Mouse (Mus musculus): ENCODE measurements at regions not wholly inside any gene's neighbourhood (a gene's known extent, or its start where the extent isn't known, plus 50 kb on each side); places are given as distances from the start of the nearest gene placed in this dataset.

GRCm38 (mm10) chr8:116133503-116133902 is 371.3 kb upstream of the Dynlrb2 start:
- H3K27me3 ChIP-seq (ENCODE audit: insufficient read depth, low read length), result no peaks in the 10 kb centered on the region
- no peaks in the 10 kb centered on the region for H3K36me3 ChIP-seq (ENCODE audit: insufficient read depth, low read length)
- no peak for ATAC-seq (replicated peaks; ENCODE audit: low FRiP score, low read depth)
- no peak overlapping the region for H3K4me2 ChIP-seq (ENCODE audit: low read length)
- H3K9ac ChIP-seq (ENCODE audit: low read depth, low read length), result no peak overlapping the region
- no peaks in the 10 kb centered on the region for H3K9me3 ChIP-seq (replicated peaks; ENCODE audit: low read length)
- TF ChIP-seq CTCF (IDR thresholded peaks at IDR 0.05; ENCODE audit: low read depth), result no peak
- no peaks in the 10 kb centered on the region for H3K4me1 ChIP-seq (replicated peaks; ENCODE audit: insufficient read depth, low read length)
- DNase-seq (ENCODE audit: low spot score), result no peak
- WGBS, result 69% methylated on average over 2 of the region's 2 CpGs
- no peak overlapping the region for H3K4me3 ChIP-seq (replicated peaks; ENCODE audit: low read depth, low read length)
- H3K27ac ChIP-seq, result no peak overlapping the region

- ATAC-seq (replicated peaks; ENCODE audit: low FRiP score, low read depth) (no peak), DNase-seq (ENCODE audit: low spot score) (no peak)
- Histone ChIP-seq H3K4me1 (replicated peaks; ENCODE audit: insufficient read depth, low read length) (no peaks in the 10 kb centered on the region), H3K9ac (ENCODE audit: low read depth, low read length) (no peak overlapping the region), H3K4me3 (replicated peaks; ENCODE audit: low read depth, low read length) (no peak overlapping the region), H3K4me2 (ENCODE audit: low read length) (no peak overlapping the region), H3K36me3 (ENCODE audit: insufficient read depth, low read length) (no peaks in the 10 kb centered on the region), H3K27ac (no peak overlapping the region), H3K27me3 (ENCODE audit: insufficient read depth, low read length) (no peaks in the 10 kb centered on the region), H3K9me3 (replicated peaks; ENCODE audit: low read length) (no peaks in the 10 kb centered on the region)
- 72% methylated on average over 3 of the region's 3 CpGs for WGBS
- no peak for TF ChIP-seq CTCF (IDR thresholded peaks at IDR 0.05; ENCODE audit: low read depth)
Measured at GRCm38 (mm10) chr8:116133084-116133483, 371.7 kb upstream of the Dynlrb2 start.

- H3K4me1 ChIP-seq (replicated peaks; ENCODE audit: insufficient read depth, low read length), result no peaks in the 10 kb centered on the region
- 82% methylated on average over 13 of the region's 13 CpGs for WGBS
- no peak for ATAC-seq (replicated peaks; ENCODE audit: low FRiP score, low read depth)
- no peak for DNase-seq (ENCODE audit: low spot score)
- no peaks in the 10 kb centered on the region for H3K27me3 ChIP-seq (ENCODE audit: insufficient read depth, low read length)
- H3K27ac ChIP-seq, result no peak overlapping the region
- no peak overlapping the region for H3K4me2 ChIP-seq (ENCODE audit: low read length)
- no peaks in the 10 kb centered on the region for H3K36me3 ChIP-seq (ENCODE audit: insufficient read depth, low read length)
- no peaks in the 10 kb centered on the region for H3K9me3 ChIP-seq (replicated peaks; ENCODE audit: low read length)
- no peak for TF ChIP-seq CTCF (IDR thresholded peaks at IDR 0.05; ENCODE audit: low read depth)
- H3K9ac ChIP-seq (ENCODE audit: low read depth, low read length), result no peak overlapping the region
- H3K4me3 ChIP-seq (replicated peaks; ENCODE audit: low read depth, low read length), result no peak overlapping the region
Measured at GRCm38 (mm10) chr8:116120067-116120466, 384.7 kb upstream of the Dynlrb2 start.

GRCm38 (mm10) chr8:116117919-116118318 is 386.9 kb upstream of the Dynlrb2 start:
- DNase-seq (ENCODE audit: low spot score) (no peak), ATAC-seq (replicated peaks; ENCODE audit: low FRiP score, low read depth) (no peak)
- 96% methylated on average over 2 of the region's 2 CpGs for WGBS
- no peak overlapping the region for H3K4me3 ChIP-seq (replicated peaks; ENCODE audit: low read depth, low read length)
- H3K4me1 ChIP-seq (replicated peaks; ENCODE audit: insufficient read depth, low read length), result no peaks in the 10 kb centered on the region
- H3K9ac ChIP-seq (ENCODE audit: low read depth, low read length), result no peak overlapping the region
- H3K27ac ChIP-seq, result no peak overlapping the region
- H3K4me2 ChIP-seq (ENCODE audit: low read length), result no peak overlapping the region
- no peak for TF ChIP-seq CTCF (IDR thresholded peaks at IDR 0.05; ENCODE audit: low read depth)
- no peaks in the 10 kb centered on the region for H3K36me3 ChIP-seq (ENCODE audit: insufficient read depth, low read length)
- H3K9me3 ChIP-seq (replicated peaks; ENCODE audit: low read length), result no peaks in the 10 kb centered on the region
- H3K27me3 ChIP-seq (ENCODE audit: insufficient read depth, low read length), result no peaks in the 10 kb centered on the region

- Histone ChIP-seq H3K4me3 (replicated peaks; ENCODE audit: low read depth, low read length) (no peak overlapping the region), H3K4me2 (ENCODE audit: low read length) (no peak overlapping the region), H3K9me3 (replicated peaks; ENCODE audit: low read length) (no peaks in the 10 kb centered on the region), H3K27ac (no peak overlapping the region), H3K36me3 (ENCODE audit: insufficient read depth, low read length) (no peaks in the 10 kb centered on the region), H3K9ac (ENCODE audit: low read depth, low read length) (no peak overlapping the region), H3K4me1 (replicated peaks; ENCODE audit: insufficient read depth, low read length) (no peaks in the 10 kb centered on the region), H3K27me3 (ENCODE audit: insufficient read depth, low read length) (no peaks in the 10 kb centered on the region)
- TF ChIP-seq CTCF (IDR thresholded peaks at IDR 0.05; ENCODE audit: low read depth), result no peak
- ATAC-seq (replicated peaks; ENCODE audit: low FRiP score, low read depth), result no peak
- peak; percentile 50 for DNase-seq (ENCODE audit: low spot score)
- 31% methylated on average over 7 of the region's 7 CpGs for whole genome bisulfite sequencing
Measured at GRCm38 (mm10) chr8:116116625-116117024, 388.1 kb upstream of the Dynlrb2 start.

GRCm38 (mm10) chr8:116115811-116116372 is 388.9 kb upstream of the Dynlrb2 start:
- Histone ChIP-seq H3K4me2 (ENCODE audit: low read length) (peak overlapping the region; percentile 32; the same call in 1 of the 2 replicates), H3K4me1 (replicated peaks; ENCODE audit: insufficient read depth, low read length) (no peaks in the 10 kb centered on the region), H3K9me3 (replicated peaks; ENCODE audit: low read length) (no peaks in the 10 kb centered on the region), H3K27ac (no peak overlapping the region), H3K9ac (ENCODE audit: low read depth, low read length) (no peak overlapping the region), H3K27me3 (ENCODE audit: insufficient read depth, low read length) (no peaks in the 10 kb centered on the region), H3K4me3 (replicated peaks; ENCODE audit: low read depth, low read length) (no peak overlapping the region), H3K36me3 (ENCODE audit: insufficient read depth, low read length) (no peaks in the 10 kb centered on the region)
- no peak for TF ChIP-seq CTCF (IDR thresholded peaks at IDR 0.05; ENCODE audit: low read depth)
- 27% methylated on average over 18 of the region's 18 CpGs for WGBS
- DNase-seq (ENCODE audit: low spot score) (peak; percentile 84), ATAC-seq (replicated peaks; ENCODE audit: low FRiP score, low read depth) (peak; percentile 29; the same call in 1 of the 2 replicates)

- Histone ChIP-seq H3K9ac (ENCODE audit: low read depth, low read length) (no peak overlapping the region), H3K4me1 (replicated peaks; ENCODE audit: insufficient read depth, low read length) (no peaks in the 10 kb centered on the region), H3K27ac (no peak overlapping the region), H3K4me3 (replicated peaks; ENCODE audit: low read depth, low read length) (no peak overlapping the region), H3K36me3 (ENCODE audit: insufficient read depth, low read length) (no peaks in the 10 kb centered on the region), H3K27me3 (ENCODE audit: insufficient read depth, low read length) (no peaks in the 10 kb centered on the region), H3K9me3 (replicated peaks; ENCODE audit: low read length) (no peaks in the 10 kb centered on the region), H3K4me2 (ENCODE audit: low read length) (no peak overlapping the region)
- ATAC-seq (replicated peaks; ENCODE audit: low FRiP score, low read depth) (no peak), DNase-seq (ENCODE audit: low spot score) (no peak)
- WGBS, result 82% methylated on average over 2 of the region's 2 CpGs
- TF ChIP-seq CTCF (IDR thresholded peaks at IDR 0.05; ENCODE audit: low read depth), result no peak
Measured at GRCm38 (mm10) chr8:116114978-116115377, 389.8 kb upstream of the Dynlrb2 start.
